Mouse (Mus musculus) bone marrow macrophage, adult 2 months (primary cell): Measurements from ENCODE around the gene Map3k20.

Experiments
- CTCF ChIP-seq: IDR thresholded peaks from 2 replicates; pipeline ENCODE4 v1.5.1; 2012; ENCODE audit warnings: low read depth, mild to moderate bottlenecking, low read length, moderate library complexity
- POLR2A ChIP-seq: IDR thresholded peaks from 2 replicates; pipeline ENCODE4 v1.6.1; 2012; ENCODE audit warnings: mild to moderate bottlenecking, low read depth, low read length, borderline replicate concordance

DNA sequence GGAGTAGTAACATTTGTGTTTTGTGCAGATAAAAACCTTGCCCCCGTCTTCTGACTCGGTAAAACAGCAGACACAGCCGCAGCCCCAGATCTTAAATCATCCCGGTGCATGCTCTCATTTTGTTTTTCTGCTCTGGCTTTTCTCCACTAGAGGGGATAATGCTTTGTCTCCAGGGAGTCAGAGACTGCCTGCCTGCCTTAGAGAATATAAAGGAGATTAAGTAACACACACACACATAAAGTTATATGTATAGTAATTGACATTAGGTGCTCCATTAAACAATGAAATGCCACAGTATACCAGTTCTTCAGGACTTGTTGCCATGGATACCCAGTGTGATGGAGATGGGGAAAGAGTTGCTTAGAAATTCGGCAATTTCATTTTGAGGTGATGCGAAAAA lies 41.1 kb downstream of the Map3k20 start:
- TF ChIP-seq POLR2A (no peak), CTCF (no peak)
